Mouse (Mus musculus) natural killer cell, adult 2 months (primary cell): ENCODE measurements around the gene Blzf1.

Source experiments
- DNase-seq, 2 experiments: peaks; one replicate each; pipeline ENCODE4 v3.0.0; 2022; ENCODE audit warnings: low spot score in 2 of 2

Gene Blzf1

DNA sequence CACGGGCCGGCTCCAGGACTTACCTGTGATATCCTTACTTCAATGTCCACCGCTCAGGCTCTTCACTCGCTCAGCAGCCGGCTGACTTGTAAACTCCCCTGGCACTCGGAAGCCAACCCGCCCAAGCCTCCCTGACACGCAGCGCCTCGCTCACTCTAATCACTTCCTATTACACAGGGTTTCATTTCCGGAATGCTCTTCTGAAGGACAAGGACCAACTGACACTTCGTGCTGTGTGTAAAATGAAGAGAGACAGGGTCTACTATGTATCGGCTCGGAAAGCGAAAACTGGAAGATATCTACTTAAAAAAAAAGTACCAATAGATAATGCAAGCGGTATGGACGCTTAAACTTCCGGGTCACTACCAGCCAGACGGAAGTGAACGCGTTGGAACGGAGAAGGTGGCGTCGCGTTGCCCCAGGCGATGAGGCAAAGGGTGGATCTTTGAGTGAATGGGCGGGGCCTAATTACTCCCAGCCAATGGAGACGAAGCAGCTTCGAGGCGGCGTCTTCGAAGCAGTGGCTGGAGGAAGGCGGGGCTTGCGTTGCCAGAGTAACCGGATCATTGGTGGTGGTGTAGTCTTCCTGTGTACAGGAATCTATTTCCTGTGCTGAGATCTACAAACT lies at the start of gene Blzf1:
TSS of gene Blzf1 (minus strand) at position 366 of the 628 bp plus-strand sequence.
- DNase-seq, result peak; percentile 95 to 96

DNA sequence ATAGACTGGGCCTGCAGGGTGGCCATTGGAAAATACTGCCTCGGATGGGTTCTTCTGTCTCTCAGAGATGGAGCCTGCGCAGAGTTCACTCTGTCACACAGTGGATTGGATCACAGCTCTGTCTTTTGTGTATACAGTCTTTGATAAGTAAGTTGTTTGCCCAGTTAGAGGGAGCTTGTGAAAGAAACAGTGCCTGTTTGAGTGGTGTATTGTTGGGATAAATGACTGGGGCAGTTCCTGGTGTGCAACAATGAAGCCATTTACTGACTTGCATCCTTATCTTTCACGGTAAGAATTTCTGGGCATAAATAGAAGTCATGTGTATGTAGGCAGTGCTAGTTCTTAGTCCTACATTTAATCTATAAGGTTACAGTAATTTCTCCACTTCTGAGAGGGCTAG lies 46.2 kb upstream of the Blzf1 start:
- DNase-seq, result no peak

DNA sequence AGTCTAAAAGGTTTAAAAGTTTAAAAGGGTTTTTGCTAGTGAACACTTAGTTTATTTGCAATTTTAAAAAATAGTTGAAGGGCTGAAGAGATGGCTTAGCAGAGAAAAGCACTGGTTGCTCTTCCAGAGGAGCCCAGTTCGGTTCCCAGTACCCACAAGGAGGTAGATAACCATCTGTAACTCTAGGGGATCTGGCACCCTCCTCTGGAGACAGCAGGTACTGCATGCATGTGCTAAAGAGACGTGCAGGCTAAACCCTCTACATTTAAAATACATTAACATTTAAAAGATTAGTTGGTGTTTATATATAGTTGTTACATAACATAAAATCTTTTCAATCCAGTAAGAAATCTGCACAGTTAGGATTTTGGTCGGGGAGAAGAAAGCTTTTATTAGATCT lies 34.9 kb upstream of the Blzf1 start:
- peak; percentile 14 to 33 for DNase-seq

DNA sequence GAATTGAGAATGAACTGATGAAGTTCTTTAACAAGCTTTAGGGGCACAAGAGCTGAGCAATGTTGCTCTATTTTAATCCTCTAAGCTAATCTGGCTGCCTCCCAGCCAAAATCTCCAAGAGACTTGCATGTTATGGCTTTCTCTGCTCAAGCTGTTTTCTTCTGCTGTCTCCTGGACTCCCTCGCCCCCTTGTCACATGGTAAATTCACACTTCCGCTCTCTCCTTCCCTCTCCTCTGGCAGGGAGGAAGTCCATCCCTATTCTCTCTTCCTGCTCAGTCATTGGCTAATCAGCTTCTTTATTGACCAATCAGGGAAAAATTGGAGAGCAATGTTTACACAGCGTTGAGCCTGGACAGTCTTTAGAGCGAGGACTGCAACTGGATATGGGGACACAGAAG lies 28.6 kb upstream of the Blzf1 start:
- DNase-seq, result no peak

DNA sequence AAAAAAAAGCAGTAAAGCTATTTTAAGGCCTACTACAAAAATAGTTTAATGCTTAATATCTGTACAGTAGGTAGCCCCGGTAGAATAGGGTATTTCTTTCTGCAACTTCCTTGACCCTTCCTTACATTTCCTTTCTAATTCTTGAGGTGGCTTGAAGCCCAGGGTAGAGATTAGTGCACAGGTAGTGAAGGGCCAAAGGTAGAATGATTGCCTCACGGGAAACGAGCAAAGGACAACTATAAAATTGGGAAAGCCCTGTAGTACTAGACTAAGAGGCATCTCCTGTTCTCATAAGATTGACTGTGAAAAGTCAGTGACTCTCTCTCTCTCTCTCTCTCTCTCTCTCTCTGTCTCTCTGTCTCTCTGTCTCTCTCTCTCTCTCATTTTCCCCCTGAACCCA lies 28.1 kb upstream of the Blzf1 start:
- no peak for DNase-seq

DNA sequence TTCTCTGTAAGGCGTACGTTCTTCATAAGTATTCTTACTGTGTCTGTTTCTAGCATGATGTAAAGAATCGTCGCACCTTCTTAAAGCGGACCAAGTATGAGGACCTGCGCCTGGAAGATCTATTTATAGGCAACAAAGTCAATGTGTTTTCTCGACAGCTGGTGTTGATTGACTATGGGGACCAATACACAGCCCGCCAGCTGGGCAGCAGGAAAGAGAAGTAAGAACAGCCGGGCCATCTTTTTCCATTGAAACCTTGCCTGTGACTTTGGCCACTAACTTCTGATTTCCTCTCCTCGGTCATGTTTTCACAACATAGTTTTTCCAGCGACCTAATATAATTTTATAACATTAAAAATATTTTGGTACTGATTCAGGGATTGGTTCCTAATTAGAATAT lies 25.3 kb upstream of the Blzf1 start:
- DNase-seq, result no peak

DNA sequence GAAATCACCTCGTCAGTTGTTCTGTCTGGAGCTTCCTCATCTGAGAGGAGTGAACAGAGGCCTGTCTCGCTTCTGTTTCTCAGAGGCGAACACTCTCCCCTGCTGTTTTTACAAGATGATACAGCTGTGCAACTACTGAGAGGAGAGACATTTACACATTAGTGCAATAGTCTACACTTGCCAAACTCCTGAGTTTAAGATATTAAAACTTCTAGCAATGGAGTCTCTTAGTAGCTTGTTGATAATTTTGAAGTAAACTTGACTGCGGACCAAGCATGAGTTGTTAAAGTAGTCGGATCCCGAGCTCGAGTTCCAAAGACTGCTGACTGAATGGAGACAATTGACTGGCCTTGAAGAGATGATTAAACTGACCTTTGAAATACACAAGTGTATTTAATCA lies 20.5 kb upstream of the Blzf1 start:
- no peak for DNase-seq

DNA sequence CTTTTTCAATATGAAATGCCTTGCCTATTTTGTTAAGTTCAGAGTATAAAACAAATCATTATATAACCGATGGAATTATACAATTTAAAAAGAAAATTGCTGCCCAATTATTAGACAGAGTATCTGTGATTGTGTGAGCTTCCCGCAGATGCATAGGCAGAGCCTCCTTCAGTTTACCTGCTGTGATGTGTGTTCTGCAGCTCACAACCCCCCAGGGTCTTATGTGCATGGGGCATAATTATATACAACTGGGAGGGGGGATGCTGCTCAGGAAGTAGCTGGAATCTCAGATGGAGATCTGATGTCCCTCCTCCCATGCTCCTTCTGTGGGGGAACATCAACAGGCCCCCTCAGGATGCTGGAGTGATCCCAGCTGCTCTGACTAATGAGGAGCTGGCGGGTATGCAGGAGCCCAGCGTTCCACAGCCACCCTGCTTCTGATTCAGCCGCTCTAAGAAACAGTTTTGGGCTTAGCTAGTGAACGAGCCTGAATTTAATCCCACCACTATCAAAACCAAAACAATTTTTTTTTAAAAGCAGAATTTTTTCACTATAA lies 19.4 kb upstream of the Blzf1 start:
- DNase-seq, result no peak

DNA sequence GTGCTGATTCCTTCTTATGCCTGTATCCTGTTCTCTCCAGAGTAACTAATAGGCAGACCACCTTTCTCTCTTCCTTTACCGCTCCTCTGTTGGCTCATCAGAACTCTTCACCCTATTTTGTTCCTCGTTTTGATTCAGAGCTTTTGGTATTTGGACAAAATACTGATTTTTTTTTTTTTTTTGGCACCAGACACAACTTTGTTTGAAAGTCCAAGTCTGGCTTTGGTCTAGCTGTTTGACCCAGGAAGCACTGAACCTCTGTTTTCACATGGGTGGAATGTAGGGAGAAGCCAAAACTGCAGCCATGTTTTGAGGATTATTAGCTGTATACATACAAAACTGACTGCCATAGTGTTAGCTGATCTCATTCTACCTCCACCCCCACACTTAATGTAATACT lies 17.6 kb upstream of the Blzf1 start:
- no peak for DNase-seq

DNA sequence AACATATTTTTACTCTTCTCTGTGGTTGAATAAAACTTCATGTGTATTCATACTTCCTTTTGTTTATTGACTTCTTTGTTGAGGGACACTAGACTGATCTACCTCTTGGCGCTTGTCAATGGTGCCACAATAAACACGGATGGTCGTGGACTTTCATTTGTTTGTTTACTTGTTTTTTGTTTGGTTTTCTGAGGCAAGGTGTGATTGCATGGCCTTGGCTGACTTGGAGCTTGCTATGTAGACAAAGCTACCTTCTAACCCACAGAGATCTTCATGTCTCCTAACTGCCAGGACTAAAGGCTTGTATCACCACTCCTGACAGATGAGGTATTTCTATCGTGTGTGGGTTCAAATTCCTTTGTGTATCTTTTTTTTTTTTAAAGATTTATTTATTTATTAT lies 16.9 kb upstream of the Blzf1 start:
- DNase-seq, result no peak

DNA sequence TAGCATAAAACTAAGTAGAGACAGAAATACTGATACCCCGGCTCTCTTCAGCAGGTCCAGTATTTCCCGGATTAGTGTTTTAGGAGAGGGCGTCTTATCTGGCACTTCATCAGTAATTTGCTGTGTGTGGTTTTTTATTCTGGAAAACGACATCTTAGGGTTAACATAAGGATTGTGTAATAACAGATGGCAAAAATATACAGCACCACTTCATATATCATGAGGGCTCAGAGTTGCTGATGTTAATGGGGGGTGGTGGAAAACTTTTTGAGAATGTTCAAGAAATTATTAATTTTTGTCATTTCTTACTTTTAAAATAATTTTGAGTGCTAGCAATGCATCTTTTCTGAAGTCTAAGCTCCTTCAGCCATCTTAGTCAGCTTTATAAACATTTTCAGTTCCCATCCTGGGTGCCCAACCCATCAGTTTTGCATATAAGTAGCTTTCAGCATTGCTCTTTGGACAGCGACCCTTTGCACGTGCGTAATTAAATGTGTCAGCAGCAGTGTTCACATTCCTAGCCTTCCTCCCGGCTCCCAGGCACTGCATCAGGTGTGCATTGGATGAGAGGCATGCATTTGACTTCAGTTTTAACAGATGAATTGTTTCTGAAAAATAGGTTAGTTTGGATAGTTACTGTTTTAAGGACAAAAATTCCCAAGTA lies 15.8 kb upstream of the Blzf1 start:
- no peak for DNase-seq

DNA sequence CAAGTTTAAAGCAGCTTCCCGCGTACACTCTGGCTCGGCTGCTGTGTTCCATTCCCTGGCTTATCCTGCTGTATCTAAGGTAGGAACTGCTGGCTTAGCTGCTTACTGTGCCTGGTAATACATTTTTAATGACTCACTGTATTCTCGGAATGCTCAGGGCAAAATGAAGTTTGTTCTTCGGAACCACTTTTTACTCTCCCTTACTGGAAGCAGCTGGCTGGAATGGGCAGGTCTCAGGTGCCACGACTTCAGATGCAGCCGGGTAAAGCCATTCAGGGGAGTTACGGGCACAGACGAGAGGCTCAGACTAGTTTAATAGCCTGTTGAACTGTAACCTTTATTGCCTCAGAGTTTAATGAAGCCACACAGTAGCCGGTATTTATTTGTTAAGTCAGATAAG lies 14.1 kb upstream of the Blzf1 start:
- DNase-seq, result no peak

DNA sequence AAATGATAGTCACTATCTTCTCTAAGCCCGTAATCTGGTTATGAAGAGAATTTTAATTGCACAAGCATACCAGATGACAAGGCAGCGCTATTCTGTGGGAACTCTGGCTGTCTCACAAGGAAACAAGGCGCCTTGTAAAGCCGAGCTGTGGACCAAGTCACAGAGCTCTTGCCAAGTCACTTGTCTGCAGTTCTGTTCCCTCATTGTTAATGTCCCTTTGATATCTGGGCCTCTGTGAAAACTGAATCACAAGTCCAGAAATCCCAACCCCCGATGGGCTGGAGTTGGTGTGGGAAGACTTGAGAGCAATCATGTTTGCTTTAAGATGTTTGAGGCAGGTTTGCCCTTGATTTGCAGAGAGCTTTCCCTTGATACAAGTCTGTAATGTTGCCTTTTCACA lies 13.4 kb upstream of the Blzf1 start:
- DNase-seq, result no peak

DNA sequence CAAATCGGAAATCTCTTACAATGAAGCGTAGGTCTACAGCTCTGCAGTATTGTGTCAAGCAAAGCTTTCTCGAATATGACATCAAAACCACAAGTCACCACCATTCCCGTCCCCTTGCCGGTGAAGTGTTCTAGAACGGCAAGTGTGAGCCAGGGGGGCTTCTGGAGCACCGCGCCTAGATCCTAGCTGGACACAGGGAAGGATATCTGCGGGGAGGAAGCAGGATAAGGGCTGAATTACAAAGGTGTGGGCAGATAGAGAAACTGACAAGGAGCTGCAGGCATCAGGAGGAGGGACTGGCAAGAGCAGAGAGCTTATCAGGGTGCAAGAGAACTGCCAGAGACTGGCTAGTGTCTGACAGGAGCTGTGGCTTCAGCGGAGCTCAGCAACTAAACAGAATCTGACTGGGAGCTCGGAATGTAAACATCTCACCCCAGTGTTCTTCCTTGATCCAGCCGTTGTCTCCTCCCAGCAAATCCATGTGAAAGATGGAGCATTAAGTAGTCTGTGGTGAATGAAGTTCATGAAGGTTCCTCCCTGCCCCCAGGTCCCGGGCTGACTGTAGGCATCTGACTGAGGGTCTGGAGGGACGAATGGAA lies 12.4 kb upstream of the Blzf1 start:
- no peak for DNase-seq

DNA sequence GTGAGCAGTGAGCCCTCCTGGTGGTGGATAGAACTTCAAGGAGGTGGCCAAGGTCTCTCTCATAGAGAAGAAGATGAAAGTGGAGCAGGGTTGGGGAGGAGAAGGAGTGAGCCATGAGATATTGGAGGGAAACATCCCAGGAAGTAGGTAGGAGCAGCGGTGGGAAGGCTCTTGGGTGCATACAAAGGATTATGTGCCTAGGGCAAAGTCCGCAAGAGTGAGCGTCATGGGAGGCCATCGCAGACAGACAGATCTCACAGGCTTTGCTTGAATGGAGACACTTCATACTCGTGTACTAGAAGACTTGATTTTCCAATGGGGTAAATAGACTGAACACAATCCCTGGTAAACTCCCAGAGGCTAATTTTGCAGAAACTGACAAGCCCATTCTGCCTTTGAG lies 11.2 kb upstream of the Blzf1 start:
- no peak for DNase-seq

DNA sequence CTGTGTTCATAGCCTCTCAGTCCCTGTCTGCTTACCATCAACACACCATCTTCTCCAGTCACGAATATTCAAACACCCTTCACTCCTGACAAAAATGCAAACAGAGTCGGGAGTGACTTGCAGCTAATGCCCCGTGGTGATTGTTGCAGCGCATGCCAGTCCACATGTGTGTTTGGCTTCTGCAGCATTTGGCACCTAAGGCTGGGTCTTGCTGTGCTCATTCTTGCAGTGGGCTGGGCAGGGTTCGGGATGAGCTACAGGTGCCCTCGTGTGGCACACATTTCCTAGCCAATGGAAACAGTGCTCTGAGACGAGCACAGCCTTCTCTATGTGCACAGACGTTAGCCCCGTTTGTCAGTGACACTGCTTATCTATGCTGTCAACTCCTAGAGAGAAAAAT lies 10.0 kb upstream of the Blzf1 start:
- no peak for DNase-seq

DNA sequence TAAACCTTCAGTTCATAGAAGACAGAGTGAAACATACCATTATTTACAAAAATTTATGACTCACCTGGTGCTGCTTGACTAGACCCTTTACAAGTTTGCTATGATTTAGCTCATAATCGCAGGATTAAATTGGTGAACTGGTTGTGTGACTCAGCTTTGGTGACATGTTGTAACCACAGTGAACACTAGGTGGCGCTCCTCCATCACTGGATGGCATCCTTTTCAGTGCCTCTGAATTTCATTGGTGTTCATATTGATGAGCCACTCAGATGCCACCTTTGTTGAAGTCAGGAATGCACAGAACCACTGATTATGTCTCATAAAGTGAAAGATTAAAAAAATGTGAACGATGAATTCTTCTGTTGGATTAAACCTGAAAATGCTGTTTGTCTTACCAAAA lies 9.4 kb upstream of the Blzf1 start:
- DNase-seq, result peak; percentile 49 to 67

DNA sequence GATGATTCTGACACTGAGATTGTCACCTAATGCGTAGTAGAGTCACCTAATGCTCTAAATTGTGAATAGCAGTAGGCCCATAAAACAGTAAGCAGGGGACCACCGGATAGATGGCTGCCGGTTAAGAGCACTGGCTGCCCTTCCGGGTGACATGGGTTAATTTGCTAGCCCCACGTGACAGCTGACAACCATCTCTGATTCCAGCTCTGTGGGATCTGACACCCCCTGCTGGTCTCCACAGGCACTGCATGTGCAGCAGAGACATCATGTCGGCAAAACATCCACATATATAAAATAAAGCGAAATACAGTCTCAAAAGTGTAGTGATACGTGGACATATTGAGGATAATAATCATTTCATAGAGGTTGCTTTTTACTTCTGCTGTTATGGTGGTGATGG lies 8.0 kb upstream of the Blzf1 start:
- DNase-seq, result peak; percentile 21 to 48

DNA sequence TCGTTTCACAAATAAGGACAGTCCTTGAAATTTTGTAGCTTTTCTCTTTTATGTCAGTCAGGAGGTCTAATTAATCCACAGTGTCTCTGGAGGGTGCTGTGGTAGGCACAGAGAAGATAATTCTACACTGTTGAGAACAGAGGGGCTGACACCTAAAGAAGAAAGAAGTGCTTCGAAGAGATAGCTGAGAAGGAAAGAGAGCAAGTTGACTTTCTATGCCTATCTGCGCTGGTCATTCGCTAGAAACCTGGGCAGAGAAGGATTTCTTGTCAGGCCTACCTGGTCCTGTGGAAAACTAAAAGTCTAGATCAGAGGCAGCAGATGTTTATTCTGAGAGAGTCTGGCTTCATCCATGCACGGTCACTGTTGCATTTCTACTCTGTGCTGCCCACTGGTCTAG lies 6.8 kb upstream of the Blzf1 start:
- no peak for DNase-seq

DNA sequence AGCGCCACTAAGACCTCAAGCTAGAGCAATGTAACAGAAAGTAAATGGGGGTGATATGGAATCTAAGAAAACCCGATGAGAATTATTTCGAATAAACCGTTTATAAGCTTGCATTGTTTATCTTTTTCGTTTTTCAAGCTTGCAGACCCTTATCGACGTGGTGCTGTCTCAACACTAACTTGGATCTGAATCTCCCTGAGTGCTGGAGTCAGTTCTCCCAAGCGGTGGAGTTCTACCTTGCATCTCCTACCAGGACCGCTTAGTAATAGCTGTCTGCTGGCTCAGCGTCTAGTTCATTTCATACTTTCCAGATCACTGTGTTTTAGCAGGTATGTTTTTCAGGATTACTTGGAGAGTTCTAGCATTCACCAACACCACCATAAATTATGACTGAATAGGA lies 633 bp upstream of the Blzf1 start:
- DNase-seq, result no peak

DNA sequence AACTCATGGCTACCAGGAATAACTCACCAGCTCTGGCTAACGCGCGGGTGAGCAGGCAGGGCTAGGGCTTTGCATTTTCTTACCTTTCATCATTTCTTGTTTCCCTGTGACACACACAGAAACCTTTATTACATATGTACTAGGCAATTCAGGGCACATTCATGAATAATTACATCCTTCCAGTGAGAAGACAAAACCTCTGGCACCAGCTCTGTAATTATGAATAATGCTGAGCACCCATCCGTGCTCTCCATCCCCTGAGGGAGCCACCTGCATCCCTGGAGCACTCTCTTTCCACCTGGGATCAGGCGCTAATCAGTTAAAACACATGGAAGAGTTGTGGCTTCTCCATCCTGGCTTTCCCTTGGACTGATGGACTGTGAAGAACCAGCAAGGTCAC lies 3.5 kb downstream of the Blzf1 start, which contains the start of gene Nme7:
TSS of gene Nme7 (plus strand) at position 301 of the 400 bp plus-strand sequence.
- no peak for DNase-seq

DNA sequence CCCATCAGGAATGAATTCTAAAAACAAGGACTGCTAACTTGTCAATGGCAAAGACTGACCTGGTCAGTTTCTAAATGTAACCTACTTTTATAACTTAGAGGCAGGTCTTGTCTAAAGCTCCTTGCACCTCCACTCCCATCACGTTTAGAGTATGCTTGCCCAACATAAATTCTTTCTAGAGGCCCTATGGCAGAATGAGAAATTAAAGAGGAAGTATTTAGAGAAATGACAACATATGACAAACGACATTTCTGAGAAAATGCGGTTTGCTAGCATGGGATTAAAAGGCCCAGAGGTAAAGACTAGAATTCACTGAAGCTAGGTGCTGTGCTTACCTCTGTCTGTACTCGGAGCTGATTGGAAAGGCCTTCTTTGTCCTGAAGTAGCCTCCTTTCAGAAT lies 5.3 kb downstream of the Blzf1 start:
- no peak for DNase-seq

DNA sequence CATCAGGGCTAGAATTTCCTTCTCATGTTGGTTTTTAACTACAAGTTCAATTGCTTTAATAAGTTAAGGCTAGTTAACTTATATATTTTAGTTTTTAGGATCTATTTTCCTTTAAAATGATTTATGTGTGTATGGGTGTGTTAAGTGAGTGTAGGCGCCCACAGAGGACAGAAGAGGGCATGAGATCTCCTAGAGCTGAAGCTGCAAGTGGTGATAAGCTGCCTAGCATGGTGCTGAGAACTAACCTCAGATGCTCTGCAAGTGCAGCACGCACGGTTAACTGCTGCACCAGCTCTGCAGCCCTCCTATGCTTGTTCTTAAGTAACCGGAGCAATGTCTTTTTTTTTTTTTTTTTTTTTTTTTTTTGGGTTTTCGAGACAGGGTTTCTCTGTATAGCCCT lies 10.8 kb downstream of the Blzf1 start:
- DNase-seq, result no peak
